Mouse (Mus musculus): ENCODE measurements around the gene Apba1. TPM values are rescaled to one million over a fixed set of nuclear protein-coding genes. Genes with fewer than 3 reads are reported as not detected.

The Apba1 gene
- polyA plus RNA-seq, 1 experiment, result 4.2 TPM

DNA sequence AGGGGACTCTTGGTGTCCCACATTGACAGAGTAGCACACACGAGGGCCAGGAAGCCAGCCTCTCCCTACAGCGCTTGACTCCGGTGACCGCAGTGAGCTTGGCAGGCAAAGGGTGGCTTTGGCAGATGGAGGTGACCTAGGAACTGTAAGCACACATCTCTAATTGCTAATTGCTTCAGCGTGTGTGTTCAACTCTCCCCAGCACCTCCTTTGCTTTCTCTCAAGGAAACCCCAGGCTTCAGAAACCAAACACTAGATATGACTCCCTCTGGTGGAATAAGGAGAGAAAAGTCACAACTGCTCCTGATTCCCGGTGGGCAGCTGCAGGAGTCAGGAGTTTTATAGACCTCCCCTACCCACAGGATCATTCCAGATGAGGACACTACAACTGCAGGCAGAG lies 200.2 kb downstream of the Apba1 start:
- no peak for DNase-seq
- Histone ChIP-seq H3K4me1 (ENCODE audit: control insufficient read depth, insufficient read depth, low read length) (0 out of 2 replicates have a peak, but pooled peaks cover 2% of the 10 kb centered on the region), H3K4me3 (replicated peaks; ENCODE audit: extremely low read depth, low read depth, low read length) (no peak overlapping the region)
- no peak for TF ChIP-seq CTCF (IDR thresholded peaks at IDR 0.05; ENCODE audit: insufficient read depth, low read length)
- TF ChIP-seq POLR2A (IDR thresholded peaks at IDR 0.05; ENCODE audit: borderline replicate concordance, extremely low read depth, low read depth, low read length), result no peak
- 46% methylated on average over 6 of the region's 6 CpGs for WGBS

DNA sequence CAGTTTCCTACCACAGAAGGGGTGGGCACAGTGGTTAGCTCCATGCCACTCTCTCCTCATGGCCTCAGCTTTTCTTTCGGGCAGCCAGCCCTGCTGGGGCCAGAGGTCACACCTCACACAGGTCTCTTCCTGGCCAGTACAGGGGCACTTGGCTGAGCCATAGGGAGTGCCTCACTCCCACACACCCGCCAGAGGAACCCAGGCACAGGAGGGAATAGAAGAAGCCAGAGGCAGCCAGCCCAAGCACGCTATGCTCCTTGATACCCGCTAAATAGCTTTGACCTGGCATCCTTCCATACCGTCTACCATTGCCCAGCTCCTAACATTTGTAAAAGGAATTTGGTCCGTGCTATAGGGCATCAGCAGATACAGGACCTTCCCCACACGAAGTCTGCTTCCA lies 201.2 kb downstream of the Apba1 start:
- DNase-seq, result no peak
- 40% methylated on average over 7 of the region's 7 CpGs for WGBS
- TF ChIP-seq POLR2A (IDR thresholded peaks at IDR 0.05; ENCODE audit: borderline replicate concordance, extremely low read depth, low read depth, low read length) (no peak), CTCF (IDR thresholded peaks at IDR 0.05; ENCODE audit: insufficient read depth, low read length) (no peak)
- no peak overlapping the region for H3K4me3 ChIP-seq (replicated peaks; ENCODE audit: extremely low read depth, low read depth, low read length)
- H3K4me1 ChIP-seq (ENCODE audit: control insufficient read depth, insufficient read depth, low read length), result 0 out of 2 replicates have a peak, but pooled peaks cover 2% of the 10 kb centered on the region

DNA sequence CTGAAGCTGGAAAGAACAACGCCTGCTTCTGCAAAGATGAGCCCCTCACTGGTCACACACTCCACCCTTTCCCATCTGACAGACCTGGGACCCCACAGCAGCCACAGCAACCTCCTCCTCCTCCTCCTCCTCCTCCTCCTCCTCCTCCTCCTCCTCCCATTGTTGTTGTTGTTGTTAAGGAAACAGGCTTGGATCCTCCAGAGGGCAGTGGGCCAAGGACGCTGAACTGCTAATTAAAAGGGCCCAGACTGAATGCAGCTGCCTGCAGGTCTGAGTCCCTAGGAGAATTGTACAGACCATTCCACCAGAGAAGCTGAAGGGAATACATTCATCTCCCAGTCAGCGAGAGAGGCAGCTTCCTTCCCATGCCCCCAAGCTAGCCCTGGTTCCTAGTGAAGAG lies 201.6 kb downstream of the Apba1 start:
- WGBS, result 54% methylated on average over 3 of the region's 3 CpGs
- TF ChIP-seq CTCF (IDR thresholded peaks at IDR 0.05; ENCODE audit: insufficient read depth, low read length) (no peak), POLR2A (IDR thresholded peaks at IDR 0.05; ENCODE audit: borderline replicate concordance, extremely low read depth, low read depth, low read length) (no peak)
- no peak for DNase-seq
- Histone ChIP-seq H3K4me1 (ENCODE audit: control insufficient read depth, insufficient read depth, low read length) (0 out of 2 replicates have a peak, but pooled peaks cover 2% of the 10 kb centered on the region), H3K4me3 (replicated peaks; ENCODE audit: extremely low read depth, low read depth, low read length) (no peak overlapping the region)

DNA sequence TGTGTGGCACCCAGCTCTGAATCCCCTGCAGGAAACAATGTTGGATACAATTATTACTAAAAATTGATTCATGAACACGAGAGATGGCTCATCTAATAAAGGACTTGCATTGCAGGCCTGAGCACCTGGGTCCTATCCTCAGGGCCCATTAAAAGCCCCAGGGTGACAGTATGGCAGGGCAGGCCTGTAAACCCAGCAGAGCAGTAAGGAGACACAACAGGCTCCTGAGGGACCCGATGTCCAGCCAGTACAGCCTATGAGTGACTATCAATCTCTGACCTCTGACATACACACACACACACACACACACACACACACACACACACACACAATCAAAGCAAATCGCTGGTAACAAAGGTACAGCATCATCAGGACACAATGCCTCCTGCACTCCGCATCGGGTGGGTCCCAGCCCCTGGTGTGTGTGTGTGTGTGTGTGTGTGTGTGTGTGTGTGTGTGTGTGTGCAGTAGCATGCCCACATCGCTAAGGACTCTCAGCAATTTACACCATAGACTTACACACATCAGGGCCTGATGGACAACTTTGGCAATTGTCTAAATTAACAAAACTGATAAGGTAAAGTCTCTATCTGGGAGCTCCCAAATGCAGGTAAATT lies 202.3 kb downstream of the Apba1 start:
- no peak overlapping the region for H3K4me3 ChIP-seq (replicated peaks; ENCODE audit: extremely low read depth, low read depth, low read length)
- 77% methylated on average over 6 of the region's 6 CpGs for WGBS
- 0 out of 2 replicates have a peak, but pooled peaks cover 2% of the 10 kb centered on the region for H3K4me1 ChIP-seq (ENCODE audit: control insufficient read depth, insufficient read depth, low read length)
- DNase-seq, result no peak
- TF ChIP-seq POLR2A (IDR thresholded peaks at IDR 0.05; ENCODE audit: borderline replicate concordance, extremely low read depth, low read depth, low read length) (no peak), CTCF (IDR thresholded peaks at IDR 0.05; ENCODE audit: insufficient read depth, low read length) (no peak)

DNA sequence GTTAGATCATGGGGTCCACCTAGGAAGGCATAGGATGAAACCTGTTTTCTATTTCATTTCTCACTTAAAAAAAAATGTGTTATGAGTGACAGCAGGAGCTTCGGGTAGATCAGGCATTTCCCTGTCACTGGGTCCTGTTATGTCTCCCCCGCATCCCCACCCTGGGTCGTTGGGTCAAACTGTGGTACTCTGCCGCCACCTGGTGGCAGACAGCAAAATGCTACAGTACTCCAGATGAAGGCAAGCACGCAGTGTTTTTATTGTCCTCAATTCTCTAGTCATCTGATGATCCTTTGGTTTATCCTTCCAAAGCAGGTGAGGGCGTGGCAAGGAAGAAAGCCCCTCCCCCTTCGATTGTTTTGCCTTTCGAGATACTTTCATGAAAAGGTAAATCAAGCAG lies 202.8 kb downstream of the Apba1 start:
- 1% methylated on average over 8 of the region's 8 CpGs for WGBS
- H3K4me1 ChIP-seq (ENCODE audit: control insufficient read depth, insufficient read depth, low read length), result 0 out of 2 replicates have a peak, but pooled peaks cover 2% of the 10 kb centered on the region
- H3K4me3 ChIP-seq (replicated peaks; ENCODE audit: extremely low read depth, low read depth, low read length), result no peak overlapping the region
- peak; percentile 68 for DNase-seq
- peak; percentile 94 for TF ChIP-seq CTCF (IDR thresholded peaks at IDR 0.05; ENCODE audit: insufficient read depth, low read length)
- TF ChIP-seq POLR2A (IDR thresholded peaks at IDR 0.05; ENCODE audit: borderline replicate concordance, extremely low read depth, low read depth, low read length), result no peak

DNA sequence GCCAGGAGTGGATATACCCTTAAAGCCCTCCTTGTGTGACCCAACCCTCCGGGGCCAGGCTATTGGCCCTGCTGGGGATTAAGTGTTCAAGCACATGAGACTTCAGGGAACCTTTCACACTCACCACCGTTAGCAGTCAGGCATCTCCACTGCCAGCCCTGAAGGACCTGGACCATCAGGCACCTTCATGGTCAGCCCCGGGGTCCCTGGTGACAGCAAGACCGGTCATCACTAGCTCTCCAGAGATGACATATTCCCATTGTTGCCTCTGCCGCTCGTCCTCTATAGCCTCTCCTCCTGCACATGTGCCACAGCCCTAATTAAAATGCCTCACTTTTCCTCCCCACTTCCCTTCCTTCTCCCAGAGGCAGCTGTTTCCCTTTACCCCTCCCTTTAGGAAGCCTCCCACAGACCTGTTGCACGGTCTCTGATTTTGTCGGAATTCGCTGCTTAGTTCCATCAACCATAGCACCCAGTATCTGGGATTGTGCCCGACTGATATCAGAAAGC lies 205.8 kb downstream of the Apba1 start:
- TF ChIP-seq CTCF (IDR thresholded peaks at IDR 0.05; ENCODE audit: insufficient read depth, low read length) (no peak), POLR2A (IDR thresholded peaks at IDR 0.05; ENCODE audit: borderline replicate concordance, extremely low read depth, low read depth, low read length) (no peak)

DNA sequence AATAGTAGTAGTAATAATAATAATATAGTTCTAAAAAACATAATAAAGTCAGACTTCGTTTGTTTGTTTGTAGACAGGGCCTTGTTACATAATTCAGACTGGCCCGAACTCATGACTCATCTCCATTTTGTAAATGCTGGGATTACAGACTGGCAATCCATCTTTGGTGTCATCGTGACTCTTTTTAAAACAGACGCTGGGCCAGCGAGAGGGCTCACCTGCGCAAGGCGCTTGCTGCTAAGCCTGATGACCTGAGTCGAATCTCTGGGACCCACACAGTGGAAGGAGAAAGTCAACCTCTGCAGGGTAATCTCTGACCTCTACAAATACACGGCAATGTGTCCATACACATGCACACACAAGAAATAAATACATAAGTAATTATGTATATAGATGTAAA lies 207.7 kb downstream of the Apba1 start:
- H3K4me1 ChIP-seq (ENCODE audit: control insufficient read depth, insufficient read depth, low read length), result peaks cover 3% of the 10 kb centered on the region
- no peak overlapping the region for H3K4me3 ChIP-seq (replicated peaks; ENCODE audit: extremely low read depth, low read depth, low read length)
- TF ChIP-seq POLR2A (IDR thresholded peaks at IDR 0.05; ENCODE audit: borderline replicate concordance, extremely low read depth, low read depth, low read length), result no peak
- TF ChIP-seq CTCF (IDR thresholded peaks at IDR 0.05; ENCODE audit: insufficient read depth, low read length), result no peak
- DNase-seq, result no peak
- WGBS, result 75% methylated on average over 9 of the region's 9 CpGs

More for the DNA sequence above, 205.8 kb downstream of the Apba1 start:
- H3K4me1 ChIP-seq (ENCODE audit: control insufficient read depth, insufficient read depth, low read length), result peaks cover 2% of the 10 kb centered on the region
- no peak overlapping the region for H3K4me3 ChIP-seq (replicated peaks; ENCODE audit: extremely low read depth, low read depth, low read length)
- no peak for DNase-seq
- 69% methylated on average over 10 of the region's 10 CpGs for WGBS

DNA sequence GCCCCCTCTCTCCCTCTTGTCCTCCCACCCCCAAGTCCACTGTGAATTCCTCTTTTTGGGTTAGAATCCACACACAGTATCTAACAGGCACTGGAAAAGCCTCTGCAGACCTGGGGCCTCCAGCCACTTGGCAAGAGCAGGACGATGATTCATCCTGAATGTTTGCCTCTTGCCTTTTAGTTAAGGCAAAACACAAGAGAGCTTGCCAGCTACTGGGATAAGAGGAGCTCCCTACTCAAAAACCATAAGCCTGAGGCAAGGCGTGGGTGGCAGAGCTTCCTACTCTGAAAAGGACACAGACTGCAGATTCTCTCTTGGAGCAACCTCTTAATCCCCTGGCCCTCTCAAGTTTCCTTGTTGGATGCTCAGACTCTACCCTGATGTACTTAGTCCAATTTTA lies 208.5 kb downstream of the Apba1 start:
- Histone ChIP-seq H3K4me3 (replicated peaks; ENCODE audit: extremely low read depth, low read depth, low read length) (no peak overlapping the region), H3K4me1 (ENCODE audit: control insufficient read depth, insufficient read depth, low read length) (peaks cover 2% of the 10 kb centered on the region)
- 24% methylated on average over 2 of the region's 2 CpGs for WGBS
- DNase-seq, result no peak
- TF ChIP-seq POLR2A (IDR thresholded peaks at IDR 0.05; ENCODE audit: borderline replicate concordance, extremely low read depth, low read depth, low read length), result no peak
- no peak for TF ChIP-seq CTCF (IDR thresholded peaks at IDR 0.05; ENCODE audit: insufficient read depth, low read length)

DNA sequence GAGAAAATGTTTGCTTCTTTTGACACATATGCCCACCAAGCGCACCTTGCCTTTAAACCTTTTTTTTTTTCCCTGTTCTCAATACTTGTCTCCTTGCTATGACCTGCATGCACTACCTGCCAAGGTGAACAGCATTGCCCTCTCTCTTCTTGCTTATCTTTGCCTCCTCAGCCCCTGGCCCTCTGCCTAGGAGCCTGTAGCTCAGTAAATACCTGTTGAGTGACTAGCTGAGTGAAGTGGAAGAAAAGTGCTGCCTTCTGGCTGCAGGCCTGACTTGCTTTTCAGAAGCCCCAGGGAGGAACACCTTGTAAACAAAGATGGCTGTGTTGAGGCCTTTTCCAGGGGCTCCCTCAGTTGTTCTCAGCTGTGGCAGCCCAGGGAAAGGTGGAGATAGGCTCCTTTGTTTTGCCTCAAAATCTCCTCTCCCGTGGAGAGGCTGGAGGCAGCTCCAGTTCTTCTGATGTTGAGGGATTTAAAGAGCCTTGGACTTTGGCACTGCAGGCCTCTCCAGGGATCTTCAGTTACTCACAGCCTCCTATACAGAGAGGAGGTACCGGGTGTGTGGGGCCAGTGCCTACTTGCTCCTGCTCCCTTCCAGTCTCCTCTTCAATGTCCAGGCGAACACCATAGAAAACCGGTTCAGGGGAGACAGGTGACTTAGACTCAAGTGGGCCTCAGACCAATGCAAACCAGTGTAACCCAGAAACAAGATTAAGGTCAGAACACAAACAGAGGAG lies 209.6 kb downstream of the Apba1 start:
- Histone ChIP-seq H3K4me1 (ENCODE audit: control insufficient read depth, insufficient read depth, low read length) (peaks cover 6% of the 10 kb centered on the region), H3K4me3 (replicated peaks; ENCODE audit: extremely low read depth, low read depth, low read length) (no peak overlapping the region)
- DNase-seq, result peak; percentile 75
- 53% methylated on average over 5 of the region's 5 CpGs for WGBS
- TF ChIP-seq CTCF (IDR thresholded peaks at IDR 0.05; ENCODE audit: insufficient read depth, low read length) (no peak), POLR2A (IDR thresholded peaks at IDR 0.05; ENCODE audit: borderline replicate concordance, extremely low read depth, low read depth, low read length) (no peak)
